Mouse (Mus musculus) mouse embryonic stem cell (cell line): ENCODE data around the gene Pcbp2.

ENCODE experiments used
- in situ Hi-C, 2 experiments: fragments of 300-500 bp; cut with MboI; formaldehyde crosslinking; loops; 1 replicate in 1 of 2; 3 replicates in 1 of 2; pipeline ENCODE4 v1.14.3; 2019 to 2020; ENCODE audit warnings: low sequenced_read_pairs in 2 of 2, low pct_unique_long_range_greater_than_20kb in 1 of 2, mixed read lengths in 1 of 2; ENCODE audit not compliant: unreplicated experiment in 1 of 2

Gene Pcbp2

DNA sequence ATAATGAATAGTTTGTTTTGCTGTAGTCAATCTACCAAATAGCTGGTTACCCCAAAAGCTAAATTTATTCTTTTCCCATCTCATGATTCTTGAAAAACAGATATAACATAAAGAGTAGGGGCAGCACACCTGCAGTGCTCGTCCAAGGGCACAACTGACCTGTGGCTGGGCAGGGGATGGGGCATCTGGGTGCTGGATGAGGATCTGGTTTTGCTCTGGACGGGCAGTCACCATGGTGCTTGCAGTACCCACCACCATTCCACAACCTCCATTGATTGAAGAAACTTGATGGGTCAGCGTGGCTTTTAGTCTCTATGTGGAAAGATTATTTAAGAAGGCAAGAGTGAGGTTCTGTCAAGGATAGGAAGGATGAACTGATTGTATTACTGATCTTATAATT lies 75.9 kb downstream of the Pcbp2 start:
- in situ Hi-C loops = no loop called here

GRCm38 (mm10) chr15:102546677-102547427 lies 76.5 kb downstream of the Pcbp2 start:
- in situ Hi-C loops = no loop called here

DNA sequence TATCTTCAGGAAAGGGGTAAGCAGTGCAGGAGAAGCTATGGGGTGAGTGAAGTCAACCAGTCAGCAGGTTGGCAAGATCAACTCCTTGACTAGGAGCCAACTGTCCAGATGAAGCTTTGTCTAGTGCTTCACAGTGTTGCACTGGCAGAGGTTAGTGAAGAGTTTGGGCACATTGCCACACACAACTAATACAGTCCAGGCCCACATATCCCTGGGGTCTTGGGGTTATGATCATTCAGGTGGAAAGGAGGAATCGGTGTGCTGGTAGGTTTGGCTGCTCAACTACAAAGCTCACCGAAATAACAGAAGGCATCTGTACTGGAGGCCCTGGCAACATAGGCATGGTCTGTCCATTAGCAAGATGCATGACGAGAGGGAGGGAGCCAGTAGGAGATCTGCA lies 77.1 kb downstream of the Pcbp2 start:
- in situ Hi-C loops = no loop called here
